Mouse (Mus musculus) olfactory bulb, adult 2 months (tissue): ENCODE measurements around the gene Vmn2r65. TPM values are rescaled to one million over a fixed set of nuclear protein-coding genes. Genes with fewer than 3 reads are reported as not detected.

Experiments used
- H3K27ac ChIP-seq: fragments of 200-500 bp; 2 replicates; pipeline ENCODE4 v1.5.1; 2012; ENCODE audit warnings: low read depth, low read length; ENCODE audit not compliant: insufficient read depth
- H3K4me1 ChIP-seq: fragments of 200-500 bp; 2 replicates; pipeline ENCODE4 v1.6.1; 2012; ENCODE audit warnings: low read length; ENCODE audit not compliant: control insufficient read depth, insufficient read depth
- H3K4me3 ChIP-seq: fragments of 200-500 bp; 2 replicates; pipeline ENCODE4 v1.5.1; 2012; ENCODE audit warnings: mild to moderate bottlenecking, low read depth, low read length, moderate library complexity; ENCODE audit not compliant: insufficient read depth
- CTCF ChIP-seq: fragments of 200-500 bp; IDR thresholded peaks from 2 replicates; pipeline ENCODE4 v1.5.1; 2012; ENCODE audit warnings: low read depth, mild to moderate bottlenecking, low read length, moderate library complexity; ENCODE audit not compliant: insufficient read depth
- POLR2A ChIP-seq: fragments of 200-500 bp; IDR thresholded peaks from 2 replicates; pipeline ENCODE4 v1.6.1; 2012; ENCODE audit warnings: mild to moderate bottlenecking, low read depth, low read length, moderate library complexity; ENCODE audit not compliant: insufficient read depth
- WGBS: fragments of 180-500 bp; shearing (Covaris S2); methylation state at CpG from one replicate; pipeline ENCODE4 v1.1.7; 2018; 5-methylcytosine and 5-hydroxymethylcytosine counted together
- polyA plus RNA-seq: library from polyadenylated mRNA; stranded (reverse); fragments of >200 nt; gene quantifications from 2 replicates; pipeline ENCODE4 v1.2.4, GENCODE M21; 2012; ENCODE audit warnings: low replicate concordance; ENCODE audit not compliant: missing spikeins, insufficient read depth, insufficient read length

Vmn2r65 gene
- polyA plus RNA-seq: not detected in 2 replicates

GRCm38 (mm10) chr7:84964015-84964414, at the start of gene Vmn2r65:
TSS of gene Vmn2r65 (minus strand) at chr7:84964115.
- TF ChIP-seq CTCF (no peak), POLR2A (no peak)
- WGBS: 37% methylated on average over 1 of the region's 1 CpGs
- no peak within 1 kb of the TSS for H3K27ac ChIP-seq

GRCm38 (mm10) chr7:85012168-85012567, 48.3 kb upstream of the Vmn2r65 start, which contains the start of gene Vmn2r66:
TSS of gene Vmn2r66 (minus strand) at chr7:85012268.
- TF ChIP-seq POLR2A (no peak), CTCF (no peak)
- Histone ChIP-seq H3K4me1 (no peaks in the 10 kb centered on the region), H3K27ac (no peak within 1 kb of the TSS), H3K4me3 (no peak within 1 kb of the TSS)
- 86% methylated on average over 1 of the region's 1 CpGs for WGBS

More at GRCm38 (mm10) chr7:84964015-84964414, at the start of gene Vmn2r65:
- H3K4me3 ChIP-seq: no peak within 1 kb of the TSS
- no peaks in the 10 kb centered on the region for H3K4me1 ChIP-seq

- TF ChIP-seq POLR2A: no peak
- no peak for TF ChIP-seq CTCF
- no peak overlapping the region for H3K27ac ChIP-seq
- WGBS: 73% methylated on average over 2 of the region's 2 CpGs
- no peak overlapping the region for H3K4me3 ChIP-seq
- H3K4me1 ChIP-seq: no peaks in the 10 kb centered on the region
These were observed 32.8 kb upstream of the Vmn2r65 start for GRCm38 (mm10) chr7:84996694-84997093.

Other genes with a start within 250 kb of the Vmn2r65 start
- not detected in 2 replicates for gene Olfr291, start 110.6 kb downstream of the Vmn2r65 start, polyA plus RNA-seq
- gene Vmn2r66, start 48.2 kb upstream of the Vmn2r65 start, polyA plus RNA-seq: not detected in 2 replicates
- gene Vmn2r67, start 191.9 kb upstream of the Vmn2r65 start, polyA plus RNA-seq: not detected in 2 replicates